Mouse (Mus musculus) stomach, embryonic 15.5 days (tissue): ENCODE measurements at regions not wholly inside any gene's neighbourhood (a gene's known extent, or its start where the extent isn't known, plus 50 kb on each side); places are given as distances from the start of the nearest gene placed in this dataset.

ENCODE experiments used
- ATAC-seq: fragments of 200-750 bp; cut with Nextera tagmentation; 2 replicates; pipeline ENCODE4 v1.8.0; 2017; ENCODE audit warnings: low read depth, moderate number of reproducible peaks, moderate TSS enrichment; ENCODE audit not compliant: insufficient read depth, low FRiP score
- H3K27ac ChIP-seq: fragments of 300-500 bp; sonication (generic); 2 replicates; pipeline ENCODE4 v1.5.1; 2015; ENCODE audit warnings: mild to moderate bottlenecking, inconsistent platforms
- H3K27me3 ChIP-seq: fragments of 300-500 bp; sonication (generic); replicated peaks from 2 replicates; pipeline ENCODE4 v1.6.1; 2015; ENCODE audit warnings: inconsistent platforms
- H3K36me3 ChIP-seq: fragments of 300-500 bp; sonication (generic); 2 replicates; pipeline ENCODE4 v1.6.1; 2015; ENCODE audit warnings: inconsistent platforms
- H3K4me1 ChIP-seq: fragments of 300-500 bp; sonication (generic); 2 replicates; pipeline ENCODE4 v1.6.1; 2015; ENCODE audit warnings: inconsistent platforms
- H3K4me2 ChIP-seq: fragments of 300-500 bp; sonication (generic); 2 replicates; pipeline ENCODE4 v1.6.1; 2015; ENCODE audit warnings: mild to moderate bottlenecking, inconsistent platforms
- H3K4me3 ChIP-seq: fragments of 300-500 bp; sonication (generic); replicated peaks from 2 replicates; pipeline ENCODE4 v1.5.1; 2015; ENCODE audit warnings: inconsistent platforms
- H3K9ac ChIP-seq: fragments of 300-500 bp; sonication (generic); 2 replicates; pipeline ENCODE4 v1.6.1; 2015; ENCODE audit warnings: inconsistent platforms
- H3K9me3 ChIP-seq: fragments of 300-500 bp; sonication (generic); 2 replicates; pipeline ENCODE4 v1.6.1; 2016; ENCODE audit warnings: inconsistent platforms
- WGBS: fragments of 180-500 bp; shearing (Covaris S2); methylation state at CpG from one replicate; pipeline ENCODE4 v1.1.7; 2015; 5-methylcytosine and 5-hydroxymethylcytosine counted together

DNA sequence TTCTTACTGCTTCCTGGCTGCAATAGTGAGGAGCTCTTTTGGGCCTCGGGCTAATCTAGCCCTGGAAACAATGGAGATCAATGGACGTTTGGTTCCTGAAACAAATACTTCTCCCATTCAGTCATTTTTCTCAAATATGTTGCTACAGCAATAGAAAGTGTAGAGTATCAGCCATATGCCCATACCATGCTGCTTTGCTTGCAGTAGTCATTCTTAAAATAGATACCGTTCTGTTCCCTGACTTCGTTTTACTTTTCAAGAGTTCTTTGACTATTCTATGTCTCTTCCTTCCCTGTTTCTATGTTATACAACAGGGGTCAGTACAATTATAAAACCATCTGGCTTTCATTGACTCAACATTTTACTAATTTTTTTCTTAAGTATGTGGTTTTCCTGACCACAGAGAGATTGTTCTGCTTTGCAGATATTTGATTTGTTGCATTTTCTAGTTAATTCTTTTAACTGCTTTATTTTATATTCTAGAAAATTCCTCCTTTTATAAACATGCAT is 275.2 kb upstream of the Xrcc4 start:
- H3K4me1 ChIP-seq: no peaks in the 10 kb centered on the region
- ATAC-seq: no peak
- H3K4me3 ChIP-seq: no peak overlapping the region
- WGBS: 80% methylated on average over 4 of the region's 4 CpGs
- no peak overlapping the region for H3K9ac ChIP-seq
- H3K4me2 ChIP-seq: no peak overlapping the region
- H3K36me3 ChIP-seq: no peaks in the 10 kb centered on the region
- H3K27me3 ChIP-seq: no peaks in the 10 kb centered on the region
- no peak overlapping the region for H3K27ac ChIP-seq
- H3K9me3 ChIP-seq: no peaks in the 10 kb centered on the region

DNA sequence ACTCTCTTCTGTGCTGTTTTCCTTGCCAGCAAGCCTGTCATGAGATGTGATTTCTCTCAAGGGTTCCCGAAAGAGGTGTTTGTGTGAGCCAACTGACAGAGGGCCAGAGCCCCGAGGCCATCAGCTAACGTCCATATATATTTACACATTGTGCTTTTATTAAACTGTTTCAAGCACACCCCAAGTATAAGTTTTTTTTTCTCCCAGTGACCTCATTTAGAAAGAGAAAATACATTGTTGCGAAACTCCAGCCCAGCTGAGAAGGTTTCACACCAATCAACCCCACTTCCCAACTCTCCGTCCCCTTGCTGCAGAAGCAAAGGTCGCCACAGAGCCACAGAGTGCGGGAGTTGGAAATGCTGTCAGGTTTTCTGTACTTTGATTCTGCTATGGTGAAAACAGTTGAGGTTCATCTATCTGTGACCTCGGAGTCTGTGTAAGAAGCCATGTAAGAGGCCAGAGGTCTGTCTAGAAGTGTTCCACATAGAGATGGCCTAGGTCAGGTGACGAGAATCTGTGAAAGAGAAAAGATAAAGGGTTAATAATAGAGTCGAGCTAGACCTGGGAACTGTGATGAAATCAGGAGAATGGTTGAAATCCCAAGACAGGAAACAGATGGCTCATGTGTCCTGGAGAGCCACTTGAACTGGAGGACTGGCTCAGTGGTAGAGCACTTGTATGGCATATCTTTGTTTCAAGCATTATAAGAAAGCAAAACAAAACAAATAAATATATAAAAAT is 270.6 kb upstream of the Xrcc4 start:
- Histone ChIP-seq H3K9ac (no peak overlapping the region), H3K4me2 (no peak overlapping the region), H3K27ac (no peak overlapping the region), H3K36me3 (no peaks in the 10 kb centered on the region), H3K4me1 (no peaks in the 10 kb centered on the region), H3K4me3 (no peak overlapping the region), H3K27me3 (no peaks in the 10 kb centered on the region), H3K9me3 (no peaks in the 10 kb centered on the region)
- peak; percentile 27; the same call in 1 of the 2 replicates for ATAC-seq
- WGBS: 45% methylated on average over 10 of the region's 10 CpGs

DNA sequence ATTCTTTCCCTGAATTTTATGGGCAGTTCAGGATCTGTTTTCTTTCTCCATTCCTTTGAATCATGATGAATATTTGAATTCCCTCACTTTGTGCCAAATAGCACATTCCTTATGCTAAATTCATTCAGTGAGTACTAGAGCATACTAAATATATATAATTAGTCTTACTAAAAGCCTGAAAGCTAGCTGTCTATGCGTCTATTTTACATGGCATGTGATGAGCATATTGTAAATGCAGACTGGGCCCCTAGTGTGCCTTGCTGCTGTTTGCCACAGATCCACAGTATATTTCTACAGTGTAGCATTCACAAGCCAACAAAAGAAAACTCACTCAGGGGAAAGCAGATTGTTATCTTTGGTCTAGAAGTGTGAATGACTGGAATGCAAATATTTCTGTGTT is 268.7 kb upstream of the Xrcc4 start:
- Histone ChIP-seq H3K27ac (no peak overlapping the region), H3K9ac (no peak overlapping the region), H3K4me2 (no peak overlapping the region), H3K4me3 (no peak overlapping the region), H3K4me1 (no peaks in the 10 kb centered on the region), H3K27me3 (no peaks in the 10 kb centered on the region), H3K9me3 (no peaks in the 10 kb centered on the region), H3K36me3 (no peaks in the 10 kb centered on the region)
- 64% methylated on average over 1 of the region's 1 CpGs for WGBS
- no peak for ATAC-seq

DNA sequence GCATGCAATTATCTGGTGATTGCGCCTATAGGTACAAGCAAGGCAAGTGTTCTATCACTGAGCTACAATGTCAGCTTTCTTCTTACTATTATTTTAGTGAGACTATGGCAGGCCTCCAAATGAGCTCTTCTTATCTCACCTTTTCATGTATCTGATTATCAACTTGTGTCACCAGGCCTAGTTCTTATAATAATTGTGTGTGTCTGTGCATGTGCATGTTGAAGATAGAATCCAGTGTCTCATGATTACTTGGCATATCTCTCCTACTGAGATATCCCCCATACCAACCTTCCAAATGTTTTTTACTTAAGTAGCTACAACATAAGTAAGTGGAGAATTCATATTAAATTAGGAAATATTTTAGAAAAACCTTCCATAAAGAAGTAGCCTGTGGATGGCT is 266.2 kb upstream of the Xrcc4 start:
- no peak overlapping the region for H3K9ac ChIP-seq
- H3K27ac ChIP-seq: no peak overlapping the region
- H3K27me3 ChIP-seq: no peaks in the 10 kb centered on the region
- H3K9me3 ChIP-seq: no peaks in the 10 kb centered on the region
- ATAC-seq: no peak
- H3K4me3 ChIP-seq: no peak overlapping the region
- no peaks in the 10 kb centered on the region for H3K36me3 ChIP-seq
- no peaks in the 10 kb centered on the region for H3K4me1 ChIP-seq
- WGBS: 95% methylated on average over 1 of the region's 1 CpGs
- H3K4me2 ChIP-seq: no peak overlapping the region

DNA sequence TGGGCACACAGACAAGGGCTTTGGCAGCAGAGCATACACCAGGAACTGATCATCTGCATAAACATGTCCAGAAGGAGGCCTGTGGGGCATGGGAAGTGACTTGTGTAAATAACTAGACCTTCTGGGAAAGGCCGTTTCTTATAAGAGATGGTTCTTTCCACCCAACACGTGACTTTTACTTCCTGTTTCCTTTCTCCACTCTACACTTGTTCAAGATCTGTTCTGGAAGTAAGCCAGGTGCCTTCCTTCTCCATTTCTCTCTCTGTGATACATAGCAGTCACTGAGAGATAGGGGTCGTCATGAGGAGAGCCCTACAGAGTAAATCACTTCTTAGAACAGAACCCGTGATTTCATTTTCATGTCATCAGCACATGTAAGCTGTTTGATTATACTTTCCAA is 253.4 kb upstream of the Xrcc4 start:
- Histone ChIP-seq H3K4me3 (no peak overlapping the region), H3K9ac (no peak overlapping the region), H3K27me3 (no peaks in the 10 kb centered on the region), H3K4me2 (no peak overlapping the region), H3K4me1 (no peaks in the 10 kb centered on the region), H3K27ac (no peak overlapping the region), H3K9me3 (no peaks in the 10 kb centered on the region), H3K36me3 (no peaks in the 10 kb centered on the region)
- 49% methylated on average over 4 of the region's 4 CpGs for WGBS
- no peak for ATAC-seq

DNA sequence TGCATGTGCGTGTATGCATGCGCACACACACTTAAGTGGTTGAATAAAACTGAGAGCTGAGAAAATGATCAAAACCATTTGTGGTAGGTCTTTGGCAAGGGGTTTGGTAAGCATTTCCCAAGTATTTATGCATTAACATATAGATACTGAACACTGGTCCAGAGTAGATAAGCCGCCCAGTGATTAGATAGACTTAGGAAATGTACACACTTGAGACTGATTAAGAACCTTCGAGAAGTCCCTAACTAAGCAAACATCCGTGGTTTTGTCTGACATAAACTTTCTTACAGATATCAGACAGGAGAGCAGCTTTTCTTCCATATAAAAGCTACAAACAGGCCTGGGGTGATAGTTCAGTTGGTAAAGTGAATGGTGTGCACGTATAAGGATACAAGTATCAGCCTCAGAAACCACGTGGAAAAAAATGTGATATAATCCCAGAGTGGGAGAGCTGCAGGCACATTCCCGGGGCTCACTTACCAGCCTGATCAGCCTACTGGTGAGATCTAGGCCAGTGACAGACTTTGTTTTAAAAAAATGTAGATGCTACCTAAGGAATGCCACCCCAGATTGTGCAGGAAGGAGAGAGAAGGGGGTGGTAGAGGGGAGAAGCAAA is 252.3 kb upstream of the Xrcc4 start:
- ATAC-seq: peak; percentile 82
- H3K4me1 ChIP-seq: no peaks in the 10 kb centered on the region
- no peaks in the 10 kb centered on the region for H3K36me3 ChIP-seq
- no peaks in the 10 kb centered on the region for H3K9me3 ChIP-seq
- H3K9ac ChIP-seq: no peak overlapping the region
- H3K4me2 ChIP-seq: no peak overlapping the region
- H3K27me3 ChIP-seq: no peaks in the 10 kb centered on the region
- 54% methylated on average over 8 of the region's 8 CpGs for whole genome bisulfite sequencing
- H3K4me3 ChIP-seq: no peak overlapping the region
- no peak overlapping the region for H3K27ac ChIP-seq

DNA sequence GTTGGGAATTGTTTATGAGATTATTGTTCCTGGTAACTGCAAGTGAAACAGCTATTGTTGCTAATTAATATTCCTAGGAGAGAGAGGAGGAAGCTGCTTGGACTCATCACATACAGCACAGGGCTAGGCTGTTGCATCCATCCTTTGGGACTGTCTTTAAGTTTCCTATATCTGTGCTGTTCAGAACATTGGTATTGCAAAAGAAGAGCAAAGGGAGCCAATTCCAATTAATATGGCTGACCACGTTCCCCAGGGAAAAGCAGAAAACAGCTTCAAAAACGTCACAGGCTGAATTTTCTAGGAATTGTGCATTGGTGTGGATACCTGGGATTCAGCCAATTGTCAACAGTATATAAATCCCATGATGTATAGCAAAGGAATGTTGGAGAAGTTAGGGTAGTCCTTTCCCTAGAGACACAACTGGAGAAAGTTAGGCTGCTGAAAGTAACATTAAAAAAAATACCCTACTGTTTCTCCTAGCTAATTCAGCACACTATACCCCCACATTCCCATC is 251.3 kb upstream of the Xrcc4 start:
- Histone ChIP-seq H3K36me3 (no peaks in the 10 kb centered on the region), H3K27me3 (no peaks in the 10 kb centered on the region), H3K4me1 (no peaks in the 10 kb centered on the region), H3K4me3 (no peak overlapping the region), H3K9me3 (no peaks in the 10 kb centered on the region), H3K9ac (no peak overlapping the region), H3K27ac (no peak overlapping the region), H3K4me2 (no peak overlapping the region)
- 65% methylated on average over 2 of the region's 2 CpGs for WGBS
- ATAC-seq: no peak

DNA sequence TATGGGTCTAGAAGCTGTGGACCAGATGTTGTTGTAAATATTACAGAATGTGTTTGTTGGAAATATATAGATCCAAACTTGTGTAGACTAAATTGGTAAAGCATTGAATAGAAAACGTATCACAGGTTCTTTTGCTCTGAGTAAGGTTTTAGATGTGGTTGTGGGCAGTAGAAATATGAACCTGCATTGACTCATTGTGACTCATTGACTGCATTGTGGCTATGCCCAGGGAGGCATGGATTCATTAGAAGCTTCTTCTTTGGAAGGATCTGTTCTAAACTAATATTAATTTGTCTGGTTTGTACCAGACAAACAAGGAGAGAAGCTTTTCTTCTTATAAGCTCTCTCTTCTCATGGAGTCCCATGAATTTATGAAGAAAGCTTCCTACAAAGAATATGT is 248.2 kb upstream of the Xrcc4 start:
- no peak overlapping the region for H3K4me2 ChIP-seq
- WGBS: 78% methylated on average over 1 of the region's 1 CpGs
- no peak for ATAC-seq

DNA sequence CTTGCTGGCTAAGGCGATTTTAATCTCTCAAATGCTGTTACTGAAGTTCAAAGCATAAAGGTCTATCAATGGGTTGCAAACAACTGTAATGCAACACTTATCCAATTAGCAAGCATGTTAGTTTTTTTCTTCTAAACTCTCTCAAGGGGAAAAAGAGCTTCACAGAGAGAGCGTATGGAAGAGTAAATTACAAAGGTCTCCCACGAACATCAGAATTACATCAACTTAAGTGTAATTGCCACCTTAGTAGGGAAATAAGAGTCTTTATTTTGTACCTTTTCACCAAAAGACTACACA is 246.3 kb upstream of the Xrcc4 start:
- H3K9me3 ChIP-seq: no peaks in the 10 kb centered on the region
- no peak overlapping the region for H3K27ac ChIP-seq
- no peaks in the 10 kb centered on the region for H3K36me3 ChIP-seq
- no peak overlapping the region for H3K4me2 ChIP-seq
- WGBS: 66% methylated on average over 3 of the region's 3 CpGs
- no peaks in the 10 kb centered on the region for H3K27me3 ChIP-seq
- H3K4me1 ChIP-seq: no peaks in the 10 kb centered on the region
- no peak overlapping the region for H3K9ac ChIP-seq
- ATAC-seq: no peak
- no peak overlapping the region for H3K4me3 ChIP-seq

More for the DNA sequence above, 248.2 kb upstream of the Xrcc4 start:
- no peaks in the 10 kb centered on the region for H3K27me3 ChIP-seq
- no peaks in the 10 kb centered on the region for H3K9me3 ChIP-seq
- H3K36me3 ChIP-seq: no peaks in the 10 kb centered on the region
- H3K4me1 ChIP-seq: no peaks in the 10 kb centered on the region
- H3K4me3 ChIP-seq: no peak overlapping the region
- no peak overlapping the region for H3K27ac ChIP-seq
- H3K9ac ChIP-seq: no peak overlapping the region

DNA sequence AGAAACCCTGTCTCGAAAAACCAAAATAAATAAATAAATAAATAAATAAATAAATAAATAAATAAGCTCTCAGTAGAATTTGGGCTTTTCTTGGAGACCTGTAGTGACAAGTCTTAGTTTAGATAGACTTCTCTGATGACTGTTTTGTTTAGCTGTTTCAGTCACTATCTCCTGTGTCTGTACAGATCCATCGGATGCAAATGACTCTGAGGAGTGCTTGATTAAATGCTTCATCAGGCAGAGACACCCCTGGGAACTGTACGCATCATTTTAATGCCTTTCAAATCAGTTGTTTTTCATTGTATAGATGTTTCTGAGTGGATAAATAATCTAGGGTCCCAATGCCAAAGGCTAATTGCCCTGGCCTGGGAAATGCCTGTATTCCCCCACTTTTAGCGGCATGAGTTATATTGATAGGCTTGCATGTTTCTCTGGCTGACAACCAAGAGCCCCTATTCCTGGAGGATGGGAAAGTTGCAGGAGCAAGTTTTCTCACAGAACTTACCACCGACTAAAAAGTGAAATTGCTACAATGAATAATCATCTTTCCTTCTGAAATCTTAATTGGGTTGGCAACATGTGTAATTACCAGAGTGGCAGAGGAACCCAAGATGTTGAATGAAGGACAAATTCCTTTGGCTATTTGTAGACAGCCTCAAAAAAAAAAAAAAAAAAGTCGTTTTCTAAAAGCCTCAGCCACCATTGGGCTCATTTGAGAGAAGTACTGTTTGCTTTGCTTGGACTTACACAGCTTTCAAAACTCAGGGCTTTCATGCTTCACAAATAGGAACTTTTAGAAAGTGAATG is 245.7 kb upstream of the Xrcc4 start:
- Histone ChIP-seq H3K27ac (no peak overlapping the region), H3K4me1 (no peaks in the 10 kb centered on the region), H3K36me3 (no peaks in the 10 kb centered on the region), H3K27me3 (no peaks in the 10 kb centered on the region), H3K9me3 (no peaks in the 10 kb centered on the region), H3K4me2 (no peak overlapping the region), H3K4me3 (no peak overlapping the region), H3K9ac (no peak overlapping the region)
- 60% methylated on average over 6 of the region's 6 CpGs for WGBS
- ATAC-seq: no peak

DNA sequence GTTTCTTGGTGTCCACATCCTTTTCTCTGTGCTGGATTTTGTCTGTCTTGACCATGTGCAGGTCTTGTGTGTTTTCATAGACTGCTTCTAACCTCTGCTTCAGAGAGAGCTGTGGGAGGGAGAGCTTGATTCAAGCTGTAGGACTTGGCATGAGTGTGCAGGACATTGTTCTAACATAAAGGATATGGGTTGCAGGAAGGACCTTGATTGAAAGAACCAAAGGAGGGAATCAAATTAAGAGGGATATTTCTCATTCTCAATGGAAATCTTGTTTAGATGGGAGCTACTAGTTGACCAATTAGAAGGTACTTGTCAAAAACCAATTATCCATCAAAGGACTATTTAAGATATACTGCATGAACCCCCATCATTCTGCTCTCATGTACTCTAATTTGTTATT is 244.9 kb upstream of the Xrcc4 start:
- no peak for ATAC-seq
- H3K4me2 ChIP-seq: no peak overlapping the region
- no peaks in the 10 kb centered on the region for H3K36me3 ChIP-seq
- no peaks in the 10 kb centered on the region for H3K9me3 ChIP-seq
- no peaks in the 10 kb centered on the region for H3K27me3 ChIP-seq
- no peak overlapping the region for H3K9ac ChIP-seq
- no peak overlapping the region for H3K27ac ChIP-seq
- no peaks in the 10 kb centered on the region for H3K4me1 ChIP-seq
- no peak overlapping the region for H3K4me3 ChIP-seq

DNA sequence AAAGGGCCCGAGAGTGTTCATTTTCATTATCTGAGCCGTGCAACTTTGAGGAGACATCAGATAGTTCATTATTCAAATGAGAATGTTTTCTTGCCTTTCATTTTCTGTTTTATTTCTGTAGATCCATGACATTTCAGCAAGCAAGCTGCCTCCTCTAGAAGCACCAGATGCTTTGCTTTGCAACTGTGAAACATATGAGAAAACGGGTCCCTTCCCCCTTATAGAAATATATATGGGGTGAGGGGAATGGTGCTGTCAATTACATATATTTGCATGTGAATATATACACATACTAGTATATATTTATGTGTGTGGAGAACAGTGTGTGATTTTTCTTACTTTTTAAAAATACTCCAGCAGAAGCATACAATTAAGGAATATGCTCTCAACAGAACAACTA is 235.8 kb upstream of the Xrcc4 start:
- 77% methylated on average over 3 of the region's 3 CpGs for WGBS
- Histone ChIP-seq H3K27me3 (no peaks in the 10 kb centered on the region), H3K9ac (no peak overlapping the region), H3K4me3 (no peak overlapping the region), H3K9me3 (no peaks in the 10 kb centered on the region), H3K4me2 (no peak overlapping the region), H3K27ac (no peak overlapping the region), H3K36me3 (no peaks in the 10 kb centered on the region), H3K4me1 (no peaks in the 10 kb centered on the region)
- ATAC-seq: no peak
